In genomic region chr14:39869218-39869617, GRCm38 (mm10) we compare ENCODE assay signal across 24 mouse cellular contexts.
"Had no signal": no experiment of that assay in that cellular context is flagged by ENCODE, and none has a peak within 500 bp of the region (broad histone marks: within the 10 kb centered on the region; RNA-seq: fewer than 3 reads in every experiment).

No protein-coding gene starts in this region.

- H3K4me1 ChIP-seq: kidney, embryonic 15.5 days; limb, embryonic 12.5 days; limb, embryonic 15.5 days; midbrain, embryonic 12.5 days; midbrain, embryonic 15.5 days; neural tube, embryonic 12.5 days; neural tube, embryonic 15.5 days had no signal

- DNase-seq: kidney, adult 11 months; kidney, adult 8-10 months; kidney, postnatal 10 days; kidney, postnatal 36 days; layer of hippocampus, postnatal 36 days; left cerebral cortex, postnatal 4 days; lung, adult 2 months; lung, postnatal 14 days; lung, postnatal 4 days; right cerebral cortex, adult 18-20 months; right cerebral cortex, postnatal 14 days; right cerebral cortex, postnatal 4 days; thymus, adult 2 months; thymus, postnatal 14 days; thymus, postnatal 4 days had no signal

- H3K27me3 ChIP-seq: kidney, embryonic 15.5 days; limb, embryonic 12.5 days; limb, embryonic 15.5 days; midbrain, embryonic 12.5 days; midbrain, embryonic 15.5 days; neural tube, embryonic 12.5 days; neural tube, embryonic 15.5 days had no signal

- H3K27ac ChIP-seq: kidney, embryonic 15.5 days; left cerebral cortex, adult 2 months; limb, embryonic 12.5 days; limb, embryonic 15.5 days; midbrain, embryonic 12.5 days; midbrain, embryonic 15.5 days; neural tube, embryonic 12.5 days; neural tube, embryonic 15.5 days; stomach, postnatal 0 days had no signal

- H3K4me3 ChIP-seq: kidney, embryonic 15.5 days; left cerebral cortex, adult 2 months; limb, embryonic 12.5 days; limb, embryonic 15.5 days; midbrain, embryonic 12.5 days; midbrain, embryonic 15.5 days; neural tube, embryonic 12.5 days; neural tube, embryonic 15.5 days had no signal

- H3K4me2 ChIP-seq: kidney, embryonic 15.5 days; limb, embryonic 12.5 days; limb, embryonic 15.5 days; midbrain, embryonic 12.5 days; midbrain, embryonic 15.5 days; neural tube, embryonic 12.5 days; neural tube, embryonic 15.5 days had no signal

- H3K9ac ChIP-seq: kidney, embryonic 15.5 days; limb, embryonic 12.5 days; limb, embryonic 15.5 days; midbrain, embryonic 12.5 days; midbrain, embryonic 15.5 days; neural tube, embryonic 12.5 days; neural tube, embryonic 15.5 days had no signal

- H3K9me3 ChIP-seq: kidney, embryonic 15.5 days; limb, embryonic 12.5 days; limb, embryonic 15.5 days; midbrain, embryonic 12.5 days; midbrain, embryonic 15.5 days; neural tube, embryonic 12.5 days; neural tube, embryonic 15.5 days had no signal

- ATAC-seq: midbrain, embryonic 15.5 days had no signal

- H3K36me3 ChIP-seq: kidney, embryonic 15.5 days; limb, embryonic 12.5 days; limb, embryonic 15.5 days; midbrain, embryonic 12.5 days; midbrain, embryonic 15.5 days; neural tube, embryonic 12.5 days; neural tube, embryonic 15.5 days had no signal
